Mouse (Mus musculus): ENCODE data around the gene Rora. TPM values are rescaled to one million over a fixed set of nuclear protein-coding genes. Genes with fewer than 3 reads are reported as not detected.

The Rora gene
- polyA plus RNA-seq, 1 experiment: 0.06 TPM

DNA sequence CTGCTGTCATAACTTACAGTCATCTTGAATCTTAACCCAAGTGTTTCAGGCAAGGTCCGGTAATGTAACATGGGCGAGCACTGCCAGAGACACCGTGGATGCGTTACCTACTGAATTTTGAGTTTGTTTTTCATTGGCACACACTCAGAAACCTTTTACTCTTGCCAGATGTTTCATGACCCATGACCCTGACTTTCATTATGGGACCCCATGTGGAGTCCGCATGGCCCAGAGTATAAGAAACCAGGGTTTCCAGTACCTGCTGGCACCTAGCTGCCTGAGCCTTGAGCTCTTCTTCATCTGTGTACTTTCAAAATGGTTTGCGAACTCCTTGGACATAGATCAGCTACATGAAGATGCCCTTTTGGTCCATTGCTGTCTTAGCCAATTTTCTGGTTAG is 179.7 kb downstream of the Rora start:
- no peaks in the 10 kb centered on the region for H3K36me3 ChIP-seq (ENCODE audit: control insufficient read depth, insufficient read depth)
- no peaks in the 10 kb centered on the region for H3K27me3 ChIP-seq (ENCODE audit: control insufficient read depth, insufficient read depth, insufficient read length)
- H3K79me2 ChIP-seq (ENCODE audit: control insufficient read depth, insufficient read depth): no peaks in the 10 kb centered on the region
- no peaks in the 10 kb centered on the region for H3K79me3 ChIP-seq (ENCODE audit: low read depth)
- H3K4me3 ChIP-seq (ENCODE audit: insufficient read depth, poor library complexity, severe bottlenecking): no peak overlapping the region
- no peak overlapping the region for H3ac ChIP-seq (ENCODE audit: control insufficient read depth, insufficient read length, low read depth)
- TF ChIP-seq CEBPB (IDR thresholded peaks at IDR 0.05; ENCODE audit: low read depth) (no peak), CTCF (IDR thresholded peaks at IDR 0.05; ENCODE audit: control insufficient read depth, insufficient read depth, insufficient read length) (no peak)

DNA sequence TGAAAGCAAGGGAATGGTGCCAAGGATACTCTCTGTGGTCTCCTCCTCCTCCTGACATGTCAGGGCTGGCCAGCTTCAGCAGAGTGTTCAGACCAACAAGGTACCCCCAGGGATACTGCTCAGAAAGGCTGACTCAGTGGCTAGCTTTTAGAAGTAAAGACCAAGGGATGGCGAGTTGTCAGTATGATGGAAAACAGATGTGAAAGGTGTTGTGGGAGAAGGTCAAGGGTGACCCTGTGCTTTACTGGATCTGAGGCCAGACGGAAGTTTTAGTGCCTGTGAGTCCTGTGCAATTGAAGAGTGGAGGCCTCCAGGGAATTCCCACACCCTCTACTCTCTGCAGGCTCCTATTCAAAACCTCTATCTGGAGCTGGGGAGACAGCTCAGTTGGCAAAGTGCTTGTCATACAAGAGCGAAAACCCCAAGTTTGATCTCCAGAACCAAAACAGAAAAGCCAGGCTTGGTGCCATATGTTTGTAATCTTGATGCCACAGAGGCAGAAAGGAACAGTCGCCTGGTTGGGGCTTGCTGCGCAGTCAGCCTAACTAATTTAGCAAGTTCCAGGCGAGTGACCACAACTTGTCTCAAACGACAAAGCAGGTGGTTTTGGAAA is 181.6 kb downstream of the Rora start:
- H3K4me3 ChIP-seq (ENCODE audit: insufficient read depth, poor library complexity, severe bottlenecking): no peak overlapping the region
- TF ChIP-seq CEBPB (IDR thresholded peaks at IDR 0.05; ENCODE audit: low read depth) (no peak), MAX (IDR thresholded peaks at IDR 0.05) (no peak), MYOD1 (IDR thresholded peaks at IDR 0.05; ENCODE audit: control insufficient read depth, insufficient read length, low read depth) (no peak), MYOG (IDR thresholded peaks at IDR 0.05; ENCODE audit: control insufficient read depth, extremely low read depth, insufficient read length) (no peak), FOSL1 (IDR thresholded peaks at IDR 0.05; ENCODE audit: insufficient read depth, low read length, poor library complexity, severe bottlenecking) (no peak), CTCF (IDR thresholded peaks at IDR 0.05; ENCODE audit: control insufficient read depth, insufficient read depth, insufficient read length) (no peak), USF1 (IDR thresholded peaks at IDR 0.05; ENCODE audit: low read depth) (no peak)
- H3K36me3 ChIP-seq (ENCODE audit: control insufficient read depth, insufficient read depth): no peaks in the 10 kb centered on the region
- H3K27me3 ChIP-seq (ENCODE audit: control insufficient read depth, insufficient read depth, insufficient read length): no peaks in the 10 kb centered on the region
- H3ac ChIP-seq (ENCODE audit: control insufficient read depth, insufficient read length, low read depth): no peak overlapping the region
- no peaks in the 10 kb centered on the region for H3K79me2 ChIP-seq (ENCODE audit: control insufficient read depth, insufficient read depth)
- H3K79me3 ChIP-seq (ENCODE audit: low read depth): no peaks in the 10 kb centered on the region

DNA sequence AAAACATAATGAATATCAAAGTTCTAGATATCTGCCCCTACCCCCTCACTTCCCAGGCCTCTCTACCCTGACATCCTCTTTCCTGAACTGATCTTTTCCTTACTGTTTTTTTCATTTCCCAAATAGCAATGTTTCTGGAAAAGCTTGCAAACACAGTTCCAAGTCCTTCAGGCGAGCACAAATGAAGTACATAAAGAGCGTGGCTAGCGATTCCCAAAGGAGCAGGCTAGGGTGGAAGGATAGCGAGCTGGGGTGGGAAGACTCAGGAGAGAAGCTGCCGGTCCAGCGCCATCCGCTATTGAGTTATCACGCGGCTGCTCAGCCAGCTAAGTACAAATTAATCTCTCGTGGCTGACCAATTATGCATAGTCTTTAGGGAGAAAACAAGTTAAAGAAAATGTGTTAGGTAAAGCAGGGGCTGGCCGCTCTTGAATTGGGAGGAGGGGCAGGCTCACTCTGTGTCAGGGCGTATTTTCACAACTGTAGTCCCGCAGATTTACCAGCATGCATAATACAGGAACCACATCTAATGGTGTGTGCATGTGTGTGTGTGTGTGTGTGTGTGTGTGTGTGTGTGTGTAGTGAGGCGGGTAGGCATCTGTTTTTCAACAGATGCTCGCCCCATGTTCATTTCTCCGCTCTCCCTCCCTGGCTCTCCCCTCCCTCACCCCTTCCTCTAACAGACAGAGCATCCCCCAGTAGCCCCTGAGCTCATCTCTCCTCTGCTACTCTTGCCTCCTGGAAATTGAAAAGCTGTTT is 188.7 kb downstream of the Rora start:
- Histone ChIP-seq H3K27me3 (ENCODE audit: control insufficient read depth, insufficient read depth, insufficient read length) (no peaks in the 10 kb centered on the region), H3K79me2 (ENCODE audit: control insufficient read depth, insufficient read depth) (no peaks in the 10 kb centered on the region), H3K4me3 (ENCODE audit: insufficient read depth, poor library complexity, severe bottlenecking) (no peak overlapping the region), H3K79me3 (ENCODE audit: low read depth) (no peaks in the 10 kb centered on the region), H3ac (ENCODE audit: control insufficient read depth, insufficient read length, low read depth) (no peak overlapping the region), H3K36me3 (ENCODE audit: control insufficient read depth, insufficient read depth) (no peaks in the 10 kb centered on the region)
- no peak for TF ChIP-seq FOSL1 (IDR thresholded peaks at IDR 0.05; ENCODE audit: insufficient read depth, low read length, poor library complexity, severe bottlenecking)
- no peak for TF ChIP-seq USF1 (IDR thresholded peaks at IDR 0.05; ENCODE audit: low read depth)
- no peak for TF ChIP-seq MYOD1 (IDR thresholded peaks at IDR 0.05; ENCODE audit: control insufficient read depth, insufficient read length, low read depth)
- no peak for TF ChIP-seq MYOG (IDR thresholded peaks at IDR 0.05; ENCODE audit: control insufficient read depth, extremely low read depth, insufficient read length)
- TF ChIP-seq MAX (IDR thresholded peaks at IDR 0.05): no peak
- no peak for TF ChIP-seq CEBPB (IDR thresholded peaks at IDR 0.05; ENCODE audit: low read depth)
- no peak for TF ChIP-seq CTCF (IDR thresholded peaks at IDR 0.05; ENCODE audit: control insufficient read depth, insufficient read depth, insufficient read length)

DNA sequence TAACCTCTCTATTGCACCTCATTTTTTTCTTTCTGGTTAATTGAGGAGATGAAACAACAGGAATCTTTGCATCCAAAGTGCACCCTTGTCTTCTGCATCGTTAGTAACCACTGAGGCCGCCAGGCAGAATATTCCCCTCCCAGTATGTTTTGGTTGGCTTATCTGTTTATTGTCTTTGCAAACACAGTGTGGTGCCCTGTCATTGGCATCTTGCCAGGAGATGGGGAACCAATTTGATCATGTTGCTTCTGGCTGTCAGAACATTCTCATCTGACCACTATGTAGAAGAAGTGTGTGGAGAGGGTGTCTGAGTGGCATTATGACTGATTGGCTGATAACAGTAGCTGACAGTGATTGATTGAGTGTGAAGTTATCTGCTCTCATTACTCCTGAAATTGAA is 192.0 kb downstream of the Rora start:
- Histone ChIP-seq H3K79me3 (ENCODE audit: low read depth) (no peaks in the 10 kb centered on the region), H3K79me2 (ENCODE audit: control insufficient read depth, insufficient read depth) (no peaks in the 10 kb centered on the region), H3K27me3 (ENCODE audit: control insufficient read depth, insufficient read depth, insufficient read length) (no peaks in the 10 kb centered on the region), H3K4me3 (ENCODE audit: insufficient read depth, poor library complexity, severe bottlenecking) (no peak overlapping the region), H3K36me3 (ENCODE audit: control insufficient read depth, insufficient read depth) (no peaks in the 10 kb centered on the region), H3ac (ENCODE audit: control insufficient read depth, insufficient read length, low read depth) (no peak overlapping the region)
- TF ChIP-seq FOSL1 (IDR thresholded peaks at IDR 0.05; ENCODE audit: insufficient read depth, low read length, poor library complexity, severe bottlenecking) (no peak), CTCF (IDR thresholded peaks at IDR 0.05; ENCODE audit: control insufficient read depth, insufficient read depth, insufficient read length) (no peak), USF1 (IDR thresholded peaks at IDR 0.05; ENCODE audit: low read depth) (no peak), MYOG (IDR thresholded peaks at IDR 0.05; ENCODE audit: control insufficient read depth, extremely low read depth, insufficient read length) (no peak), MYOD1 (IDR thresholded peaks at IDR 0.05; ENCODE audit: control insufficient read depth, insufficient read length, low read depth) (no peak), MAX (IDR thresholded peaks at IDR 0.05) (no peak), CEBPB (IDR thresholded peaks at IDR 0.05; ENCODE audit: low read depth) (no peak)

DNA sequence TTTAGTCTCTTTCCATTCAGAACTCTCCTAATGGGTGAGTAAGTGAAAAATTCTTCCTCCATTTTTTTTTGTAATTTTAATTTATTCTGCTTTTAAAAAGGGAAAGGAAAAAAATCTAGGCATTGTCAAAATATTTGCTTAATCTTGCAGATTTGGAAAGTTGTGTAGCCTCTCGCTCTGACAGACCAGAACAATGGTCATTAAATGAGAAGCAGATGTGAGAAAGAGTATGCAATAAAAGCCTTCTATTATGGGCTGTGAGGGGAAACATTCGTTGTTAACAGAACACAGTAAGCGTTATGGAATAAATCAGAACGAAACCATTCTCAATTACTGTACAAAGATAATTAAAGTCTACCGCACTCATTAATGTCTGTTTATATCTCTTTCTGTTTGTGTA is 196.7 kb downstream of the Rora start:
- Histone ChIP-seq H3K36me3 (ENCODE audit: control insufficient read depth, insufficient read depth) (no peaks in the 10 kb centered on the region), H3K79me3 (ENCODE audit: low read depth) (no peaks in the 10 kb centered on the region), H3K27me3 (ENCODE audit: control insufficient read depth, insufficient read depth, insufficient read length) (no peaks in the 10 kb centered on the region), H3ac (ENCODE audit: control insufficient read depth, insufficient read length, low read depth) (no peak overlapping the region), H3K4me3 (ENCODE audit: insufficient read depth, poor library complexity, severe bottlenecking) (no peak overlapping the region), H3K79me2 (ENCODE audit: control insufficient read depth, insufficient read depth) (no peaks in the 10 kb centered on the region)
- no peak for TF ChIP-seq MYOG (IDR thresholded peaks at IDR 0.05; ENCODE audit: control insufficient read depth, extremely low read depth, insufficient read length)
- no peak for TF ChIP-seq MYOD1 (IDR thresholded peaks at IDR 0.05; ENCODE audit: control insufficient read depth, insufficient read length, low read depth)

DNA sequence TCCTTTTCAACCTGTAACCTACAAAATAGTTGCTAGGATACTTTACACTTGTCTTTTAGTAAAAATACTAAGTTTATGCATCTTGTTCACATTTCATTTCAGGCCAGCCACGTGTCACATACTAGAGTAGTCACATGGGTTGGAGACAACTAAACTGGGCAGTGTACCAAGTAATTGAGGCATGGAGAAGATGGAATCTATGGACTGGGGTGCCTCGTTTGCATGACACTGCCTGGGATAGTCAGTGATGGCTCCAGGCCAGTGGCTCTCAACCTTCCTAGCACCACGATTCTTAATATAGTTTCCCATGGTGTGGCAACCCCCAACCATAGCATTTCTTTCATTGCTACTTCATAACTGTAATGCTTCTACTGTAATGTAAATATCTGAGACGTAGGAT is 198.6 kb downstream of the Rora start:
- TF ChIP-seq MYOG (IDR thresholded peaks at IDR 0.05; ENCODE audit: control insufficient read depth, extremely low read depth, insufficient read length): no peak
- TF ChIP-seq CTCF (IDR thresholded peaks at IDR 0.05; ENCODE audit: control insufficient read depth, insufficient read depth, insufficient read length): no peak
- no peak for TF ChIP-seq MYOD1 (IDR thresholded peaks at IDR 0.05; ENCODE audit: control insufficient read depth, insufficient read length, low read depth)
- TF ChIP-seq FOSL1 (IDR thresholded peaks at IDR 0.05; ENCODE audit: insufficient read depth, low read length, poor library complexity, severe bottlenecking): no peak
- TF ChIP-seq CEBPB (IDR thresholded peaks at IDR 0.05; ENCODE audit: low read depth): no peak
- TF ChIP-seq USF1 (IDR thresholded peaks at IDR 0.05; ENCODE audit: low read depth): no peak
- no peak for TF ChIP-seq MAX (IDR thresholded peaks at IDR 0.05)
- no peak overlapping the region for H3K4me3 ChIP-seq (ENCODE audit: insufficient read depth, poor library complexity, severe bottlenecking)
- no peaks in the 10 kb centered on the region for H3K79me2 ChIP-seq (ENCODE audit: control insufficient read depth, insufficient read depth)
- no peaks in the 10 kb centered on the region for H3K36me3 ChIP-seq (ENCODE audit: control insufficient read depth, insufficient read depth)
- H3K27me3 ChIP-seq (ENCODE audit: control insufficient read depth, insufficient read depth, insufficient read length): no peaks in the 10 kb centered on the region
- H3ac ChIP-seq (ENCODE audit: control insufficient read depth, insufficient read length, low read depth): no peak overlapping the region
- no peaks in the 10 kb centered on the region for H3K79me3 ChIP-seq (ENCODE audit: low read depth)
